Mouse (Mus musculus): ENCODE measurements around the gene Robo2.

Robo2 gene

GRCm38 (mm10) chr16:73940211-73940541 is 471.4 kb downstream of the Robo2 start:
- DNase-seq (ENCODE audit: low read depth, low spot score): no peak

- no peak for DNase-seq (ENCODE audit: low read depth, low spot score)
These were observed 472.0 kb downstream of the Robo2 start for GRCm38 (mm10) chr16:73939423-73940210.

- no peak for DNase-seq (ENCODE audit: low read depth, low spot score)
These were observed 481.3 kb downstream of the Robo2 start for GRCm38 (mm10) chr16:73930323-73930722.

GRCm38 (mm10) chr16:73927481-73927880 is 484.1 kb downstream of the Robo2 start:
- no peak for DNase-seq (ENCODE audit: low read depth, low spot score)

GRCm38 (mm10) chr16:73915425-73915824 is 496.2 kb downstream of the Robo2 start:
- no peak for DNase-seq (ENCODE audit: low read depth, low spot score)

- DNase-seq (ENCODE audit: low read depth, low spot score): no peak
These were observed 496.7 kb downstream of the Robo2 start for GRCm38 (mm10) chr16:73914936-73915335.

- no peak for DNase-seq (ENCODE audit: low read depth, low spot score)
These were observed 503.1 kb downstream of the Robo2 start for GRCm38 (mm10) chr16:73908504-73908903.

GRCm38 (mm10) chr16:73896856-73897255 is 514.8 kb downstream of the Robo2 start:
- no peak for DNase-seq (ENCODE audit: low read depth, low spot score)

GRCm38 (mm10) chr16:73881911-73882310 is 529.7 kb downstream of the Robo2 start:
- DNase-seq (ENCODE audit: low read depth, low spot score): no peak

GRCm38 (mm10) chr16:73877973-73878372 is 533.7 kb downstream of the Robo2 start:
- no peak for DNase-seq (ENCODE audit: low read depth, low spot score)

- no peak for DNase-seq (ENCODE audit: low read depth, low spot score)
These were observed 536.6 kb downstream of the Robo2 start for GRCm38 (mm10) chr16:73874991-73875390.

- DNase-seq (ENCODE audit: low read depth, low spot score): no peak
These were observed 537.6 kb downstream of the Robo2 start for GRCm38 (mm10) chr16:73873828-73874558.

- no peak for DNase-seq (ENCODE audit: low read depth, low spot score)
These were observed 541.3 kb downstream of the Robo2 start for GRCm38 (mm10) chr16:73870296-73870695.

GRCm38 (mm10) chr16:73869527-73870212 is 542.0 kb downstream of the Robo2 start:
- DNase-seq (ENCODE audit: low read depth, low spot score): no peak

GRCm38 (mm10) chr16:73864625-73865024 is 547.0 kb downstream of the Robo2 start:
- no peak for DNase-seq (ENCODE audit: low read depth, low spot score)

GRCm38 (mm10) chr16:73863748-73864147 is 547.9 kb downstream of the Robo2 start:
- no peak for DNase-seq (ENCODE audit: low read depth, low spot score)

GRCm38 (mm10) chr16:73858717-73859116 is 552.9 kb downstream of the Robo2 start:
- no peak for DNase-seq (ENCODE audit: low read depth, low spot score)

GRCm38 (mm10) chr16:73855821-73856220 is 555.8 kb downstream of the Robo2 start:
- no peak for DNase-seq (ENCODE audit: low read depth, low spot score)
